Mouse (Mus musculus): ENCODE results near the gene Tbx3. TPM values are rescaled to one million over a fixed set of nuclear protein-coding genes. Genes with fewer than 3 reads are reported as not detected.

Gene Tbx3
- polyA plus RNA-seq, 1 experiment, result not detected

- TF ChIP-seq GATA1 (IDR thresholded peaks at IDR 0.05; ENCODE audit: low read length), result no peak
These were observed 794 bp downstream of the Tbx3 start for GRCm38 (mm10) chr5:119671124-119671801.

- no peak for TF ChIP-seq GATA1 (IDR thresholded peaks at IDR 0.05; ENCODE audit: low read length)
These were observed 1.5 kb downstream of the Tbx3 start for GRCm38 (mm10) chr5:119671965-119672347.

GRCm38 (mm10) chr5:119672348-119672983, 2.0 kb downstream of the Tbx3 start:
- TF ChIP-seq GATA1 (IDR thresholded peaks at IDR 0.05; ENCODE audit: low read length), result no peak

GRCm38 (mm10) chr5:119672984-119673600, 2.6 kb downstream of the Tbx3 start:
- no peak for TF ChIP-seq GATA1 (IDR thresholded peaks at IDR 0.05; ENCODE audit: low read length)

GRCm38 (mm10) chr5:119673716-119674605, 3.5 kb downstream of the Tbx3 start:
- no peak for TF ChIP-seq GATA1 (IDR thresholded peaks at IDR 0.05; ENCODE audit: low read length)

GRCm38 (mm10) chr5:119674606-119675330, 4.3 kb downstream of the Tbx3 start:
- TF ChIP-seq GATA1 (IDR thresholded peaks at IDR 0.05; ENCODE audit: low read length), result no peak

- no peak for TF ChIP-seq GATA1 (IDR thresholded peaks at IDR 0.05; ENCODE audit: low read length)
These were observed 5.8 kb downstream of the Tbx3 start for GRCm38 (mm10) chr5:119676245-119676644.

- TF ChIP-seq GATA1 (IDR thresholded peaks at IDR 0.05; ENCODE audit: low read length), result no peak
These were observed 8.0 kb downstream of the Tbx3 start for GRCm38 (mm10) chr5:119678516-119678915.

- TF ChIP-seq GATA1 (IDR thresholded peaks at IDR 0.05; ENCODE audit: low read length), result no peak
These were observed 8.6 kb downstream of the Tbx3 start for GRCm38 (mm10) chr5:119679084-119679483.

GRCm38 (mm10) chr5:119679614-119680328, 9.3 kb downstream of the Tbx3 start:
- no peak for TF ChIP-seq GATA1 (IDR thresholded peaks at IDR 0.05; ENCODE audit: low read length)

- TF ChIP-seq GATA1 (IDR thresholded peaks at IDR 0.05; ENCODE audit: low read length), result no peak
These were observed 10.0 kb downstream of the Tbx3 start for GRCm38 (mm10) chr5:119680329-119681010.

- TF ChIP-seq GATA1 (IDR thresholded peaks at IDR 0.05; ENCODE audit: low read length), result no peak
These were observed 10.8 kb downstream of the Tbx3 start for GRCm38 (mm10) chr5:119681011-119681832.

GRCm38 (mm10) chr5:119681833-119682210, 11.4 kb downstream of the Tbx3 start:
- TF ChIP-seq GATA1 (IDR thresholded peaks at IDR 0.05; ENCODE audit: low read length), result no peak

All from G1E-ER4 (cell line).